32 mouse cellular contexts compared by ENCODE assay signal in the genomic region with DNA sequence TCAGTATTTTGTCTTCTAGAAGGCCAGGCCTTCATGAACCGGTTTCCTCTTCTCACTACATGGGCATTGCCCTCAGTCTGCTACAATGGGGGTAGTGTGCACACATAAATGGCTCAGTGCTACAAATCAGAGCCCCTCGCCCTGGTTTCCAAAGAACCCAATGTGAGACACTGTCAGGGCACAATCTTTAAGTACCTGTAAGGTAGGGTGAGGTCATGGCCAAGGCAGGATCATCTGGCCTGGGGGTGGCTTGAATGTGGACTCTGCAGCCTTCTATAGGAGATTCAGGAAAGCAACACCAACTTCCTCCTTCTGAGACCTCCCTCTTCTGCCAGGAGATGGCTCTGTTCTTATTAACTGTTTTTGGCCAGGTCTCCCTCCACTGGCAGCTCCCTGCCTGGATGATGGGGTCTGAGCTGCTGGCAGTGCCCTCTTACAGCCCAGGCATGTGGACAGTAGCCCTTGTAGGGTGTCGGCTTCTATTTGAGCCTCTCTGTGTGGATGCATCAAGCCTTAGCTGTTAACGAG. TPM values are rescaled to one million over a fixed set of nuclear protein-coding genes. Genes with fewer than 3 reads are reported as not detected.
DNase-seq lines count a peak whose midpoint lies in the region; ATAC-seq and TF ChIP-seq lines count a peak whose summit lies in the region.
"Had no signal": no experiment of that assay in that cellular context is flagged by ENCODE, and none has a peak within 500 bp of the region (broad histone marks: within the 10 kb centered on the region; RNA-seq: fewer than 3 reads in every experiment).

No protein-coding gene starts in this region.

- in situ Hi-C loops in CH12.LX (cut with MboI; ENCODE audit: low pct_ligation_motif_present, low pct_unique_long_range_greater_than_20kb, low sequenced_read_pairs): loop anchor here (5.0 to 25.0 kb wide), 2 partner anchors 36 to 351 kb away; a partner anchor contains a TSS

- peaks cover 5% of the 10 kb centered on the region; the same call in 1 of the 2 replicates for H3K36me3 ChIP-seq in heart, embryonic 10.5 days
- no peaks in the 10 kb centered on the region for H3K36me3 ChIP-seq in liver, postnatal 0 days (replicated peaks; ENCODE audit: insufficient read depth, low read length)
- no peaks in the 10 kb centered on the region for H3K36me3 ChIP-seq in liver, embryonic 12.5 days
- H3K36me3 ChIP-seq in CH12.LX (replicated peaks in 1 of 2; ENCODE audit: control insufficient read depth in 1 of 2, insufficient read depth in 1 of 2, low read length in 1 of 2): no peaks in the 10 kb centered on the region
- H3K36me3 ChIP-seq: hindbrain, embryonic 13.5 days; intestine, embryonic 15.5 days; limb, embryonic 13.5 days; liver, embryonic 13.5 days; midbrain, embryonic 12.5 days; neural tube, embryonic 13.5 days had no signal

- DNase-seq in heart, embryonic 10.5 days (ENCODE audit: low spot score): no peak
- no peak for DNase-seq in heart, postnatal 4 days
- DNase-seq in liver, postnatal 0 days: no peak
- peak; percentile 10 for DNase-seq in CH12.LX (ENCODE audit: extremely low read depth)
- DNase-seq in left cerebral cortex, adult 9 months (ENCODE audit: low spot score in 2 of 2): no peak
- no peak for DNase-seq in ovary, postnatal 14 days (ENCODE audit: low spot score)
- DNase-seq: adrenal gland, adult 8-10 months; B cell, adult 2 months; cerebellum, adult 9-10 months; cerebellum, postnatal 36 days; embryo, embryonic 11 days; kidney, adult 2 months; layer of hippocampus, adult 9-11 months; liver, embryonic 13.5 days; lung, postnatal 36 days; thymus, postnatal 4 days had no signal

- dilution Hi-C loops in CH12.LX (cut with MboI; ENCODE audit: extremely low pct_ligation_motif_present, extremely low pct_unique_long_range_greater_than_20kb, low sequenced_read_pairs): no loop called here

- H3K27me3 ChIP-seq in heart, embryonic 10.5 days (ENCODE audit: insufficient read depth, poor library complexity, severe bottlenecking): 0 out of 2 replicates have a peak, but pooled peaks cover 9% of the 10 kb centered on the region
- H3K27me3 ChIP-seq in liver, postnatal 0 days (ENCODE audit: insufficient read depth, low read length): no peaks in the 10 kb centered on the region
- H3K27me3 ChIP-seq in liver, embryonic 12.5 days (replicated peaks): 0 out of 2 replicates have a peak, but pooled peaks cover 3% of the 10 kb centered on the region
- peaks cover 9% of the 10 kb centered on the region for H3K27me3 ChIP-seq in CH12.LX (replicated peaks)
- H3K27me3 ChIP-seq: intestine, embryonic 15.5 days; liver, embryonic 13.5 days; midbrain, embryonic 12.5 days; neural tube, embryonic 13.5 days had no signal

- 82% methylated on average over 4 of the region's 4 CpGs for WGBS in heart, embryonic 10.5 days
- 62% methylated on average over 4 of the region's 4 CpGs for WGBS in liver, postnatal 0 days (ENCODE audit: insufficient replicate concordance)
- 56% methylated on average over 4 of the region's 4 CpGs for WGBS in liver, embryonic 12.5 days (ENCODE audit: insufficient replicate concordance)

- no peak overlapping the region for H3K9ac ChIP-seq in liver, postnatal 0 days (replicated peaks)
- H3K9ac ChIP-seq in liver, embryonic 12.5 days: no peak overlapping the region
- no peak overlapping the region for H3K9ac ChIP-seq in CH12.LX (ENCODE audit: insufficient read depth, low read depth)
- H3K9ac ChIP-seq: heart, embryonic 12.5 days; hindbrain, embryonic 13.5 days; intestine, embryonic 15.5 days; limb, embryonic 13.5 days; liver, embryonic 13.5 days; lung, embryonic 14.5 days; midbrain, embryonic 12.5 days; neural tube, embryonic 13.5 days had no signal

- no peak for TF ChIP-seq POLR2A in CH12.LX (IDR thresholded peaks at IDR 0.05; ENCODE audit: low read depth, low read length)

- no peak overlapping the region for H3K4me3 ChIP-seq in heart, embryonic 10.5 days
- H3K4me3 ChIP-seq in liver, postnatal 0 days (ENCODE audit: low read depth, low read length): no peak overlapping the region
- no peak overlapping the region for H3K4me3 ChIP-seq in liver, embryonic 12.5 days
- H3K4me3 ChIP-seq in CH12.LX (replicated peaks in 1 of 3; ENCODE audit: low read depth in 2 of 3, low read length in 2 of 3, poor library complexity in 1 of 3): no peak overlapping the region
- H3K4me3 ChIP-seq: erythroblast, embryonic 14.5 days; heart, embryonic 12.5 days; hindbrain, embryonic 13.5 days; intestine, embryonic 15.5 days; limb, embryonic 13.5 days; liver, embryonic 13.5 days; midbrain, embryonic 12.5 days; neural tube, embryonic 13.5 days had no signal

- no peaks in the 10 kb centered on the region for H3K9me3 ChIP-seq in heart, embryonic 10.5 days
- H3K9me3 ChIP-seq in liver, postnatal 0 days (ENCODE audit: low read length): no peaks in the 10 kb centered on the region
- H3K9me3 ChIP-seq in liver, embryonic 12.5 days (replicated peaks): no peaks in the 10 kb centered on the region
- no peaks in the 10 kb centered on the region for H3K9me3 ChIP-seq in CH12.LX (replicated peaks; ENCODE audit: low read length)
- H3K9me3 ChIP-seq: heart, embryonic 12.5 days; hindbrain, embryonic 13.5 days; intestine, embryonic 15.5 days; limb, embryonic 13.5 days; liver, embryonic 13.5 days; midbrain, embryonic 12.5 days; neural tube, embryonic 13.5 days had no signal

- no peaks in the 10 kb centered on the region for H3K79me2 ChIP-seq in CH12.LX (replicated peaks; ENCODE audit: control insufficient read depth, extremely low read depth, insufficient read depth, poor library complexity, severe bottlenecking)

- peak; percentile 27; the same call in 1 of the 2 replicates for TF ChIP-seq CTCF in liver, postnatal 0 days (IDR thresholded peaks at IDR 0.05; ENCODE audit: low read depth)
- peak in 1 of 2 experiments; percentile 52; a peak in 2 of 4 replicates for TF ChIP-seq CTCF in CH12.LX (conservative IDR thresholded peaks at IDR 0.05 in 1 of 2, IDR thresholded peaks at IDR 0.05 in 1 of 2; ENCODE audit: low read depth in 2 of 2, low read length in 2 of 2)

- no peak for ATAC-seq in liver, postnatal 0 days
- no peak for ATAC-seq in liver, embryonic 12.5 days
- ATAC-seq in hematopoietic stem cell, adult 5-6 weeks (replicated peaks in 1 of 2; ENCODE audit: insufficient read depth in 1 of 2, low FRiP score in 2 of 2, low TSS enrichment in 1 of 2, low read depth in 1 of 2, poor library complexity in 2 of 2, severe bottlenecking in 2 of 2): peak; percentile 48 to 58; a peak in 3 of 4 replicates
- ATAC-seq: forebrain, embryonic 16.5 days had no signal

- peaks cover 71% of the 10 kb centered on the region for H3K4me1 ChIP-seq in heart, embryonic 10.5 days
- no peaks in the 10 kb centered on the region; the same call in 1 of the 2 replicates for H3K4me1 ChIP-seq in liver, postnatal 0 days (ENCODE audit: insufficient read depth)
- peaks cover 10% of the 10 kb centered on the region; the same call in 1 of the 2 replicates for H3K4me1 ChIP-seq in liver, embryonic 12.5 days
- H3K4me1 ChIP-seq in CH12.LX (ENCODE audit: control insufficient read depth in 1 of 2, insufficient read depth in 2 of 2): peaks cover 2 to 15% of the 10 kb centered on the region in 2 experiments; a peak in 2 of 4 replicates
- H3K4me1 ChIP-seq: midbrain, embryonic 12.5 days had no signal

- peak; percentile 18 for TF ChIP-seq RAD21 in CH12.LX (IDR thresholded peaks at IDR 0.05; ENCODE audit: low read depth, low read length)

- H3K4me2 ChIP-seq in liver, postnatal 0 days (ENCODE audit: low read depth, low read length): no peak overlapping the region
- H3K4me2 ChIP-seq in liver, embryonic 12.5 days: no peak overlapping the region
- no peak overlapping the region for H3K4me2 ChIP-seq in CH12.LX (ENCODE audit: insufficient read depth, low read depth, poor library complexity, severe bottlenecking)
- H3K4me2 ChIP-seq: heart, embryonic 12.5 days; hindbrain, embryonic 13.5 days; intestine, embryonic 15.5 days; limb, embryonic 13.5 days; liver, embryonic 13.5 days; lung, embryonic 14.5 days; midbrain, embryonic 12.5 days; neural tube, embryonic 13.5 days had no signal

- peak overlapping the region; percentile 26; the same call in 1 of the 2 replicates for H3K27ac ChIP-seq in heart, embryonic 10.5 days
- no peak overlapping the region for H3K27ac ChIP-seq in liver, postnatal 0 days (ENCODE audit: low read depth)
- H3K27ac ChIP-seq in liver, embryonic 12.5 days: no peak overlapping the region
- no peak overlapping the region for H3K27ac ChIP-seq in CH12.LX (ENCODE audit: insufficient read depth, low read depth)
- H3K27ac ChIP-seq: hindbrain, embryonic 13.5 days; intestine, embryonic 15.5 days; limb, embryonic 13.5 days; liver, embryonic 13.5 days; midbrain, embryonic 12.5 days; neural tube, embryonic 13.5 days had no signal

- TF ChIP-seq EP300 in liver, postnatal 0 days (IDR thresholded peaks at IDR 0.05; ENCODE audit: low read depth): no peak
- no peak for TF ChIP-seq EP300 in CH12.LX (IDR thresholded peaks at IDR 0.05; ENCODE audit: low read length)

RNA-seq across cellular contexts. Expression of a gene that starts 7.4 kb away (rescaled TPM):
- 9.7 and 13.5 TPM in 2 replicates for polyA plus RNA-seq in heart, embryonic 10.5 days (2016; fragmentation: Nextera tagmentation; extraction: Ambion mirVana)
- 10 to 100 TPM; 10.6 to 11.4 TPM for total RNA-seq in heart, postnatal 4 days (2021)
- polyA plus RNA-seq in liver, postnatal 0 days (2015; fragmentation: Nextera tagmentation; extraction: Ambion mirVana): 1.1 and 1.2 TPM in 2 replicates
- polyA plus RNA-seq in liver, embryonic 12.5 days (2016; fragmentation: Nextera tagmentation; extraction: Ambion mirVana): 0.77 and 1.3 TPM in 2 replicates
- total RNA-seq in CH12.LX (2012; rRNA removed) (0.13 TPM in 1 of 2 replicates, not detected in the other), CH12.LX (2014; rRNA removed) (not detected in 2 replicates)
- not detected in 2 replicates for polyA plus RNA-seq in CH12.LX (2012; ENCODE audit: insufficient read length, low read depth)
- total RNA-seq in hematopoietic stem cell, adult 5-6 weeks (2017): 2.3 TPM in 1 of 2 replicates, not detected in the other
- total RNA-seq: megakaryocyte, adult 5-6 weeks had no signal
- polyA plus RNA-seq: erythroblast, embryonic 14.5 days had no signal

RNA-seq across cellular contexts. Expression of a gene that starts 14.6 kb away (rescaled TPM):
- polyA plus RNA-seq in heart, embryonic 10.5 days (2016; fragmentation: Nextera tagmentation; extraction: Ambion mirVana): 0.09 TPM in 1 of 2 replicates, not detected in the other
- total RNA-seq in heart, postnatal 4 days (2021): not detected
- polyA plus RNA-seq in liver, postnatal 0 days (2015; fragmentation: Nextera tagmentation; extraction: Ambion mirVana): 0.49 TPM in 1 of 2 replicates, not detected in the other
- polyA plus RNA-seq in liver, embryonic 12.5 days (2016; fragmentation: Nextera tagmentation; extraction: Ambion mirVana): 0.14 and 0.90 TPM in 2 replicates
- total RNA-seq in CH12.LX (2012; rRNA removed) (not detected in 2 replicates), CH12.LX (2014; rRNA removed) (not detected in 2 replicates)
- not detected in 2 replicates for polyA plus RNA-seq in CH12.LX (2012; ENCODE audit: insufficient read length, low read depth)
- total RNA-seq in hematopoietic stem cell, adult 5-6 weeks (2017): not detected in 2 replicates
- total RNA-seq: ES-E14; megakaryocyte, adult 5-6 weeks had no signal
- polyA plus RNA-seq: erythroblast, embryonic 14.5 days; forebrain, embryonic 11.5 days; forebrain, embryonic 16.5 days; stomach, embryonic 14.5 days; testis, adult 2 months had no signal

RNA-seq across cellular contexts. Expression of a gene that starts 55.7 kb away (rescaled TPM):
- 0.25 and 0.39 TPM in 2 replicates for polyA plus RNA-seq in heart, embryonic 10.5 days (2016; fragmentation: Nextera tagmentation; extraction: Ambion mirVana)
- under 1 TPM; 0.55 to 0.65 TPM for total RNA-seq in heart, postnatal 4 days (2021)
- polyA plus RNA-seq in liver, postnatal 0 days (2015; fragmentation: Nextera tagmentation; extraction: Ambion mirVana): not detected in 2 replicates
- polyA plus RNA-seq in liver, embryonic 12.5 days (2016; fragmentation: Nextera tagmentation; extraction: Ambion mirVana): 0.08 TPM in 1 of 2 replicates, not detected in the other
- total RNA-seq in CH12.LX (2012; rRNA removed): not detected in 2 replicates
- total RNA-seq in CH12.LX (2014; rRNA removed): not detected in 2 replicates
- not detected in 2 replicates for polyA plus RNA-seq in CH12.LX (2012; ENCODE audit: insufficient read length, low read depth)
- total RNA-seq in hematopoietic stem cell, adult 5-6 weeks (2017): not detected in 2 replicates
- total RNA-seq: ES-E14; megakaryocyte, adult 5-6 weeks had no signal
- polyA plus RNA-seq: erythroblast, embryonic 14.5 days; stomach, embryonic 14.5 days had no signal

RNA-seq across cellular contexts. Expression of a gene that starts 58.7 kb away (rescaled TPM):
- polyA plus RNA-seq in heart, embryonic 10.5 days (2016; fragmentation: Nextera tagmentation; extraction: Ambion mirVana): 0.34 and 0.49 TPM in 2 replicates
- under 1 TPM; 0.18 to 0.24 TPM for total RNA-seq in heart, postnatal 4 days (2021)
- 0.31 and 0.47 TPM in 2 replicates for polyA plus RNA-seq in liver, postnatal 0 days (2015; fragmentation: Nextera tagmentation; extraction: Ambion mirVana)
- 0.31 and 0.36 TPM in 2 replicates for polyA plus RNA-seq in liver, embryonic 12.5 days (2016; fragmentation: Nextera tagmentation; extraction: Ambion mirVana)
- total RNA-seq in CH12.LX (2012; rRNA removed): 49.8 and 55.9 TPM in 2 replicates
- 37.3 and 43.3 TPM in 2 replicates for total RNA-seq in CH12.LX (2014; rRNA removed)
- polyA plus RNA-seq in CH12.LX (2012; ENCODE audit: insufficient read length, low read depth): 17.1 and 22.1 TPM in 2 replicates
- total RNA-seq in hematopoietic stem cell, adult 5-6 weeks (2017): 1.2 and 5.8 TPM in 2 replicates

Comparison
In these comparisons a context has a peak if more than half of its experiments do, and no peak if none do; other contexts are left out.
1. ATAC-seq: peak in hematopoietic stem cell, adult 5-6 weeks (2 of 2); none in liver, postnatal 0 days (single experiment) and liver, embryonic 12.5 days (single experiment).